Mouse (Mus musculus) testis, adult 2 months (tissue): ENCODE measurements around the gene Tex37. TPM values are rescaled to one million over a fixed set of nuclear protein-coding genes. Genes with fewer than 3 reads are reported as not detected.

Experiments used
- H3K27ac ChIP-seq: fragments of 200-500 bp; 2 replicates; pipeline ENCODE4 v1.5.1; 2012; ENCODE audit warnings: low read depth, low read length; ENCODE audit not compliant: control insufficient read depth, insufficient read depth
- H3K27me3 ChIP-seq: fragments of 200-500 bp; 2 replicates; pipeline ENCODE4 v1.6.1; 2012; ENCODE audit warnings: mild to moderate bottlenecking, low read length, moderate library complexity; ENCODE audit not compliant: control insufficient read depth, insufficient read depth
- H3K36me3 ChIP-seq: fragments of 200-500 bp; 2 replicates; pipeline ENCODE4 v1.6.1; 2012; ENCODE audit warnings: mild to moderate bottlenecking, low read length; ENCODE audit not compliant: control insufficient read depth, insufficient read depth
- H3K4me1 ChIP-seq: fragments of 200-500 bp; 2 replicates; pipeline ENCODE4 v1.6.1; 2012; ENCODE audit warnings: low read length; ENCODE audit not compliant: control insufficient read depth, insufficient read depth
- H3K4me3 ChIP-seq: fragments of 200-500 bp; 2 replicates; pipeline ENCODE4 v1.5.1; 2012; ENCODE audit warnings: low read depth, mild to moderate bottlenecking, low read length, moderate library complexity, mixed read lengths; ENCODE audit not compliant: control insufficient read depth
- CTCF ChIP-seq: fragments of 200-500 bp; IDR thresholded peaks from 2 replicates; pipeline ENCODE4 v1.5.1; 2012; ENCODE audit warnings: low read depth, mild to moderate bottlenecking, inconsistent platforms, low read length, moderate library complexity; ENCODE audit not compliant: control insufficient read depth, insufficient read depth, insufficient replicate concordance
- POLR2A ChIP-seq: fragments of 200-500 bp; IDR thresholded peaks from 2 replicates; pipeline ENCODE4 v1.6.1; 2012; ENCODE audit warnings: low read depth, mild to moderate bottlenecking, inconsistent platforms, low read length, moderate library complexity; ENCODE audit not compliant: control insufficient read depth
- polyA plus RNA-seq: library from polyadenylated mRNA; depleted of rRNA; stranded (reverse); fragments of >200 nt; gene quantifications from 2 replicates; pipeline ENCODE4 v1.2.3, GENCODE M21; 2012

Gene Tex37
- polyA plus RNA-seq, 1 experiment = 420 TPM

DNA sequence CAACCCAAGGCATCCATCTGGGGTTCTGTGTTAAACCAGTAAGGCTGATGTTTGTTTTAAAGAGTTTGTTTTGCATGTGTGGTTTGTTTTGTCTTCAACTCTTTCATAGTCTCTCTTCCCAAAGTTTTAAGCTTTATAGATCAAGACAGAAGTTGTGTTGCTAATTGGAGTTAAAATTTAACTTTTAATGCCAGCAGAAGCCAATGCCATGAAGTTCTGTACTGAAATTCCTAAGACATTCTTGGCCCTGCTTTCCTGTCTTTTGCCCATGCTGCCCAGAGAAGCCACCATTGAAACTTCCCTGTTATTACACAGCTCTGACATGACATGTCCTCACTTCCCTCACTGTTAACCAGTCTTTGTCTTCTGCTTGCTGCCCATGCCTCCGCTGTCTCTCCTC lies 43.7 kb downstream of the Tex37 start:
- Histone ChIP-seq H3K4me3 (no peak overlapping the region), H3K27ac (no peak overlapping the region), H3K36me3 (no peaks in the 10 kb centered on the region), H3K4me1 (no peaks in the 10 kb centered on the region), H3K27me3 (no peaks in the 10 kb centered on the region)
- no peak for TF ChIP-seq POLR2A
- TF ChIP-seq CTCF = no peak

GRCm38 (mm10) chr6:70874035-70874775 lies 44.5 kb downstream of the Tex37 start:
- Histone ChIP-seq H3K27me3 (no peaks in the 10 kb centered on the region), H3K27ac (no peak overlapping the region), H3K36me3 (no peaks in the 10 kb centered on the region), H3K4me1 (no peaks in the 10 kb centered on the region), H3K4me3 (no peak overlapping the region)
- TF ChIP-seq CTCF = peak; percentile 54; the same call in 1 of the 2 replicates
- TF ChIP-seq POLR2A = no peak

- Histone ChIP-seq H3K36me3 (no peaks in the 10 kb centered on the region), H3K4me3 (no peak overlapping the region), H3K27ac (no peak overlapping the region), H3K27me3 (no peaks in the 10 kb centered on the region), H3K4me1 (no peaks in the 10 kb centered on the region)
- TF ChIP-seq POLR2A (no peak), CTCF (no peak)
Measured at GRCm38 (mm10) chr6:70872570-70872969, 46.2 kb downstream of the Tex37 start.

DNA sequence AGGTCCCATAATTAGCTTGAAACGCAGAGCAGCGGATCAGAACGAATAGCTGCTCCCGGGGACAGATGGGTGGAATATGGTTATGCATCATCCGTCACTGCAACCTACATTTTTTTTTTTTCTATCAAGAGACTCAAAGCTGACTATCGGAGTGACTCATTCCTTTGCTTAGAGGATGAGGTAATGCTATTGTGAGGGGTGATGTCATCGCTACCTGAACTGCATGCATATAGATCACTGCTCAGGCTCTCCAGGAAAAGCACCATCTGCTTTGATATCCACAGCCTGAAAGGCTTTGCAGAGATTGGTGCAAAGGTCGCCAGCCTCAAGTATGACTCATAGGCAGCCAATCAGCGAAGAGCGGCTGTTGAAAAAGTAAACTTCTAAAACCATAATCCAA lies 46.6 kb downstream of the Tex37 start:
- Histone ChIP-seq H3K27ac (no peak overlapping the region), H3K4me1 (no peaks in the 10 kb centered on the region)
- TF ChIP-seq CTCF = no peak
- TF ChIP-seq POLR2A = no peak

GRCm38 (mm10) chr6:70871511-70871980 lies 47.2 kb downstream of the Tex37 start:
- no peaks in the 10 kb centered on the region for H3K36me3 ChIP-seq
- TF ChIP-seq CTCF (no peak), POLR2A (no peak)
- H3K27me3 ChIP-seq = no peaks in the 10 kb centered on the region
- H3K4me1 ChIP-seq = no peaks in the 10 kb centered on the region
- H3K27ac ChIP-seq = no peak overlapping the region
- H3K4me3 ChIP-seq = no peak overlapping the region

More for the DNA sequence above, 46.6 kb downstream of the Tex37 start:
- Histone ChIP-seq H3K36me3 (no peaks in the 10 kb centered on the region), H3K27me3 (no peaks in the 10 kb centered on the region), H3K4me3 (no peak overlapping the region)

GRCm38 (mm10) chr6:70867297-70867696 lies 51.4 kb downstream of the Tex37 start:
- Histone ChIP-seq H3K27me3 (no peaks in the 10 kb centered on the region), H3K4me1 (no peaks in the 10 kb centered on the region), H3K27ac (no peak overlapping the region), H3K4me3 (no peak overlapping the region), H3K36me3 (no peaks in the 10 kb centered on the region)
- no peak for TF ChIP-seq POLR2A
- TF ChIP-seq CTCF = no peak

- Histone ChIP-seq H3K27me3 (no peaks in the 10 kb centered on the region), H3K4me3 (no peak overlapping the region), H3K36me3 (no peaks in the 10 kb centered on the region), H3K4me1 (no peaks in the 10 kb centered on the region), H3K27ac (no peak overlapping the region)
- TF ChIP-seq CTCF = no peak
- TF ChIP-seq POLR2A = no peak
Measured at GRCm38 (mm10) chr6:70866761-70867160, 52.0 kb downstream of the Tex37 start.
